Mouse (Mus musculus) c-Kit-positive CD71-positive TER-119-positive erythroid progenitor cells, embryonic 14.5 days (primary cell): ENCODE measurements around the gene Mblac1.
"Not testable (repeated sequence)": the region's sequence is repeated elsewhere in the genome, so short reads cannot be mapped to it uniquely, and the experiment has no call there.

ENCODE experiments used
- DNase-seq: peaks from one replicate; pipeline ENCODE4 v3.0.0-alpha.2; 2013; ENCODE audit warnings: low spot score

Gene Mblac1

DNA sequence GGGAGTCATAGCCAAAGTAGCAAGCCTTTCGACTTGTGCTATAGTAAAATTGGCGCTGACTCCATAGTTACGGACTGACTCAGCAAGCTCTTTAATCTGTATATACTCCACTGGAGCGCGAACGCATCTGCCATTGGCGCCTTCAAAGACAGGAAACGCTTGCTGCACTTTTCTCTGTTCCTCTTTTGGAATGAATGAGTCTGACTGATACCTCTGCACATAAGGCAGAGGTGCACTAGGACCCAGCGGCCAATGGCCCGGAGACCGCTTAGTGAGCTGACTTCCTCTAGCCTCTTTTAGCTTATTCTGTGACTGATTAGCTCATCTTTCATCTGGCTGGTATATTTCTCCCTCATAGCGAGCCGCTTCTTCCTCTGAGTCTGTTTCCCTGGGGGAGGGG, 22.5 kb downstream of the Mblac1 start:
- DNase-seq, result not testable (repeated sequence)

DNA sequence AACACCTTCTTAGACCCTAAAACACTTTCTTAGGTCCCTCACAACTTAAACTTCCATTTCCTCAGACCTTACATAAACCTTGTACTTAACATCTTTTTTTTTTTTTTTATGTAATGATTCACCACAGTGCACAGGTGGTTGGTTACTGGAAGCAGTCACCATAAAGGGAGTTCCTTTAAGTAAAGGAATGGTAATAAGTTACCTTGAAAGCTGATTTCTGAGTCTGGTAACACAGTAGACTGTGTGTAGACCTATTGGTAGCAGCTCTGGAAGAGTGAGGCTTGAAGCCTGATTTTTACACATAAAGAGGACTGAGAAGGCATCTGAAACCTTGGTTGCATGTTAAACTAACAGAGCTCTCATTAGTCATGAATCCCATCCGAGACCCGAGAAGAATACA, 25.8 kb downstream of the Mblac1 start:
- no peak for DNase-seq

DNA sequence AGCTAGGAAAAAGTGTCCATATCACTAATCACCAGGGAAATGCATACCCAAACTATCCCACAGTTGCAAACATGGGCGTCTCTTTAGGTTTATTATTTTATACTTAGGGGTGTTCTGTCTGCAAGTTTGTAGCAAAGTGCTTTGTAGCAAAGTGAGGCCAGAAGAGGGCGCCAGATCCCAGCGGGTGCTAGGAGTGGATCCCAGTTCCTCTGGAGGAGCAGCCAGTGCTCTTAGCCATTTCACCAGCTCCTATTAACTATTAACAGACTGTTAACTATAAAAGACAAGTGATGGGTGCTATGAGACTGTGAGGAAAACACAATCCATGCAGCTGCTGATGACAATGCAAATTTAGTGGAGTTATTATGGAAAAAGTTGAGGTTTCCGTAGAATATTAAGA, 28.0 kb downstream of the Mblac1 start:
- peak; percentile 71 for DNase-seq

DNA sequence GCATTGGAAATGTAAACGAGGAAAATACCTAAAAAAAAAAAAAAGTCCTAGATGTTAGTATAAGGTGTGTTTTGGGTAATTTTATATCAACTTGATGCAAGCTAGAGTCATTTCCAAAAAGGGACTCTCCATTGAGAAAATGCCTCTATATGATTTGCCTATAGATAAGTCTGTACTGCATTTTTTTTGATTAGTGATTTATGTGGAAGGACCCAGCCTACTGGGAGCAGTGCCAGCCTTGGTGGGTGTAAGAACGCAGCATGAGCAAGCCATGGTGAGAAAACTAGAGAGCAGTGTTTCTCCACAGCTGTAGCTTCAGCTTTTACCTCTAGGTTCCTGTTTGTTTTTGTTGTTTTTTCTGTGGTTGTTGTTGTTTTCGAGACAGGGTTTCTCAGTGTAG, 29.2 kb downstream of the Mblac1 start:
- no peak for DNase-seq

DNA sequence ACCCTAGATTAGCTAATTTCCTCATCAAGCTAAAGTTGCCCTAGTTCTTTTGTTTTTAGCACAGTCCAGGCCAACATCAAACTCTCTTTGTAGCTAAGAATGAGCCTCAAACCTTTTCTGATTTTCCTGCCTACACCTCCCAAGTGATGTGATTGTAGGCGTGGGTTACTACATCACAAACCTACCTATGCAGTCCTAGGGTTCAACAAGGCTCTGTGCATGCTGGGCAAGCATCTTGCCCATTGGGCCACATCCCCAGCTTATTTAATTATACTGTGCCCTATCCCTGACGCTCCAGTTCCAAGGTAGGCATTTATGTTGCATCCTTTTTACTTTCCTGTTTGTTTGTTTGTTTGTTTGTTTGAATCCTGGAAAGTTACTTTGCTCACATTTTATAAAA, 31.6 kb downstream of the Mblac1 start, which contains the start of gene Nxpe5:
TSS of gene Nxpe5 (plus strand) at position 199 of the 400 bp plus-strand sequence.
- DNase-seq, result no peak

DNA sequence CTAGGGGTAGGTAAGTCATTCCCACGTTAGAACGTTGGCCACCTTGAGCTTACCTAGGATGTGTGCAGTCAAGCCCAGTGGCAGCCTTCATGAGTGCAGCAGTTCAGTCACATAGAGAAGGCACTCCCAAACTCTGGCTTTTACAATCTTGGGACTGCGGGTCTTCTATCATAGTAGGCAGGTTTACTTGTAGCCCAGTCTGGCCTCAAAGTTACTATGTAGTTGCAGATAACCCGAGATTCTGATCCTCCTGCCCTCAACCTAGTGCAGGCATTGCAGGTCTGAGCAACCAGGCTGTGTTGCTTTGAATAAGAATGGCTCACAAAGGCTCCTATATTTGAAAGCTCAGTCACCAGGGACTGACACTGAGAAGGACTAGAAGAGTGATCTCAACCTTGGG, 32.4 kb downstream of the Mblac1 start:
- no peak for DNase-seq

DNA sequence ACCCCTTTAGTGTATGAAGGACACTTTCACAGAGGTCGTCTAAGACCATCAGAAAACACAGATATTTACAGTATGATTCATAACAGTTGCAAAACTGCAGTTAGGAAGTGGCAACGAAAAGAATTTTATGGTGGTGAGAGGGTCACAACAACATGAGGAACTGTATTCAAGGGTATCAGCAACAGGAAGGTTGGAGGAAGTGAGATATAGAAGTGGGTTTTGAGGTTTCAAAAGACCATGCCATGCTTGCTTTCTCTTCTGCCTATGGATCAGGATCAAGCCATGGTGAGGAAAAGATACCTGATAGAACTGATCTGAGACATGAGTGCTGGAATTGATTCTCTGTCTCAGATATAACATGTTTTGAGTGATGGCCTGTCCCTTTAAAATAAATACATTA, 33.3 kb downstream of the Mblac1 start:
- DNase-seq, result no peak

DNA sequence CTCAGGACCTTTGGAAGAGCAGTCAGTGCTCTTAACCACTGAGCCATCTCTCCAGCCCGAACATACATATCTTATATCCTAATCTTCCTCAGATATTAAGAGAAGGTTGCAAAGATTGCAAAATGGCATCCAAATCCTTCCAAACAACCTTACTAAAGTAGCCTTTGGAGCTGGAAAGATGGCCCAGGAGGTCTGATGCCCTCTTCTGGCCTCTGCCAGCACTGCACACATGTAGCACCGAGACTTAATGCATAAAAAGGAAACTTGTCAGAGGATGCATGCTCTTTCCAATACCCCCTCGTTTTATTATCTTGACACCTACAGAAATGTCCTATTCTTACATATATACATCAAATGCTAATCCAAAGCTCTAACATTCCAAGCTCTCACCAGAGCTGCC, 33.9 kb downstream of the Mblac1 start:
- no peak for DNase-seq

DNA sequence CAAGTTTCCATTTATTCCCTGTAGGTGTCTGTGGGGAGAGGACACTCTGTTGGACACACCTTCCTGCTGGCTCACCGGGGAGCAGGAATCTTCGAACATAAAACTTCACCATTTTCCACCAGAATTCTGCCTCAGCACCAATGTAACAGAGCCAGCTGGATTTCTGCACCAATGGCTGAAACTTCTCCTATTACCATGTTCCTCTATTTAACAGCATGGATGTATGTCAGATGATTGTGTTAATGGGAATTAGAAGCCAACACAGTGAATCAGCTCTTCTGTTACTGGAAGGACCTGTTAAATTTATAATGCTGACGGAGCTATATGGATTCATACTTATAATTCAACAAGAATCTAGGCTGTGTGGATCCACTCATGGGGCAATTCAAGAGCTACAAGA, 35.4 kb downstream of the Mblac1 start:
- no peak for DNase-seq

DNA sequence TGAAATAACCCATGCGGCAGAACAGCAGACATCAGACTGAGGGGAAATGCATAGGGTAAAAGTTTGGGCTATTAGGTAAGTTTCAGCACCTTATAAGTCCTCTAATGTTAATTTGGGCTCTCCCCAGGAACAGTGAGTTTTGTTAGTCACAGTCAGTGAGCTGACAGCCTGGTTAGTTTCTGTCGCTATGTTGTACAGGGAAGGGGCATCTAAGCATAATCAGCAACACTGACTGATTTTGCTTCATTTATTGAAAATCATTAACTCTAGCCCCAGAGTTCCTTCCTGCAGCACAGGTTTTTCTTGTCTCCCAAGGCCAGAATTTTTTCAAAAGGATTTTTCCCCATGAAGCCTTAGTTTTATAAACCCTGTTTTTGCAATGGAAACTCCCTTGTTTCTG, 39.7 kb downstream of the Mblac1 start:
- DNase-seq, result no peak

DNA sequence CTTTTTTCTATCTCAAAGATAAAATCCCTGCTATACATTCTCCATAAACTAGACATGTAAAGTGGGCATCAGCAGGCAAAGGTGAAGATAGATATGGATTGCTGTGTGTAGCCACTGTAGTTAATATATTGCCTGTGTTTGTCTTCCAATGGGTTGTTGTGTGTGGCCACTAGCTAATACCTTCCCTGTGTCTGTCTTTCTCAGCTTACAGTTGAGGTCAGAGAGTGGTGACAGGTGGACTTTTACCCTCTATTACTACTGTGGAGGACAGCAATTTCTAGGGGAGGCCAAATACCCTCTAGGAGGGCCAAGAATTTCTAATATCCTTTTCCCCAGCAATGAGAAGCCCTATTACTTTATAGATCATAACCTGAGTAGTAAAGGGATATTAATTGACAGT, 40.1 kb downstream of the Mblac1 start:
- DNase-seq, result no peak

DNA sequence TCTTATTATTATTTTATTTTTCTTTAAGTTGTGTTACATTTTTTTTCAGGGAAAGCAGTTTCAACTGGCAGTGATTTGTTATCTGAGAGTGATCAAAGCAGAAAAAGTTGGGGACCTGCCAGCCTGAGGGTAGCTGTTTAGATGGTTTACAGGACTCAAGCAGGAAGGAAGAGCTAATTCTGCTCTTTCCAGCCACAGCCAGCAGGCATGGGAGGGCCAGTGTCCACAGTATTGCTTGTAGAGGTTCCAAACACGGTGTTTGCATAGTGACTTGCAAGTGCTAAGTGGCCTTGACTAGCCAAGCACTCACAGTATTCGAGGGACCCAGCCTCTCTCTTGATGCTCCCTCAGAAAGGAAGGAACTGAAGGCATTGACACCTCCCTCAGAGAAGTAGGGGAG, 47.4 kb downstream of the Mblac1 start:
- DNase-seq, result no peak
